Mouse (Mus musculus) B cell, adult 2 months (primary cell): Measurements from ENCODE around the gene Hs1bp3.

Source experiments
- DNase-seq, 2 experiments: peaks; one replicate each; pipeline ENCODE4 v3.0.0; 2022

The Hs1bp3 gene

DNA sequence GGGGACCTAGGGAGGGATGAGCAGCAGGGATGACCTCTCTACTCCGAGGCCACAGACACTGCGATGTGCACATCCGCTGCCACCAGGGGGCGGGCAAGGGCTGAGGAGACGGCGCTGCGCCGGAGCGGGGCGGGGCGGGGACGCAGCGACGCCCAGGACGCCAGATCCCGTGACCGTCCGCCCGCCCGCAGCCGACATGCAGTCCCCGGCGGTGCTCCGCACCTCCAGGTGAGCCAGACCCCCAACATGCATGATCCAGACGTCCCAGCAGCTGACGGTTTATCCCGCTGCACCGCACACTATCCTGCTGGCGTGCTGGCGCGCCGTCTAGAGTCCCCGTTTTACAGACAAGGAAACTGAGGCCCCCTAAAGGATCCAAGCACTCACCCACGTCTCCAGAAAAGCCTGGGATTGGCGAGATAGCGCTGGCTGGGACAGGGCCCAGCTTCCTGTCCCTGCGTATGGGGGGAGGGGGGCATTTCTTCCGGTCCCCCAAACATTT, at the start of gene Hs1bp3:
Gene Hs1bp3, plus strand, starts transcription at position 163 of the 502 bp plus-strand sequence.
- peak; percentile 93 for DNase-seq

DNA sequence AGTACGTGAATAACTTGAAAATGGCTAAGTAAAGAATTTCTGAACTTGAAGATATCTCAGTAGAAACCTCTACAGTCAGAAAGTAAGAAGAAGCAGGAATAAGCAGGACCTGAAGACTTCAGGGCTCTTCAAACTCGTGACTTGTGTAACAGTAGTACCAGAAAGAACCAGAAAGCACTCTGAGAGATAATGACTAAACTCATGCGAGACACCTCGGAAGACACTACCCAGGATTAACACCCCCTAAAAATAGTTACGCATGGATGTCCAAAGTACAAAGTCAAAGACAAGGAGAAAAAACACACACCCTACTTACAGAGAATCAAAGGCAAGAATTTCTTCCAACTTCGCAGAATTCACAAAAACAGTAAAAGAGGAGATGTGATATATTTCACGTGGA, 46.9 kb upstream of the Hs1bp3 start:
- no peak for DNase-seq

DNA sequence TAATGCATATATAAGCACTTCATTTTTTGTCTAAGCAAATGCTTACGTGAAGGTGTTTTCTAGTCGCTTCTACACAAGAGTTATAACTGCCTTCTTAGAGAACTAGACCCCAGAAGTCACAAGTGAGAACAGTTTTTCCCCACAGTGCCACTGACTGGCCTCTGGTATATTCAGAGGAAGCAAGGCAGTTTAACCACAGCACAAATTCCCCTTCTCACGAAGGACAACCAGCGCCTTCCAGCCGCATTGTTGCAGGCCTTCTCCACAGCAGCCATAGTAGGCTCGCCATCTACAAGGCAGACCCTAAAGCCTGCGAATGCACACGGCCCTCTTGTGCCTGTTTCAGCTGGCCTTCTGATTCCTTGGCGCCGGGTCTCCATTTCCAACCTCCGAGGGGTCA, 43.6 kb upstream of the Hs1bp3 start:
- no peak for DNase-seq

DNA sequence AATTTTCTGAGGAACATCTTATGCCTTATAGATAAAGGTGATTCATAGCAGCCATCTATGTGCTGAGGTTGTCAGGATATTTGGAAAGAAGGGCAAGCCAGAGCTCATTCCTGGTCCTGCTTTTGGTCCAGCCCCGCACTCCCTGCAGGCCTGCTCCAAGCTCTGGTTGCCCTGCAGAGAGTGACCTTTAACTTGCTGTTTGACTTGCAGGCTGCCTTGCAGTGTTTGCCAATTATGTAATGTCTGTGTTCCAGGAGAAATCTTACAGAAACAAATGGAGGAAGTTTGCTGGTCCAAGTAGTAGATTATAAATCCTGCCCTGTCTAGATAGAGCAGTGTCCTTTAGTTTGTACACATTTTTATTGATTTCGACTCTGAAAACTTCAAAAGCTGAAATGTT, 41.8 kb upstream of the Hs1bp3 start:
- DNase-seq = no peak

GRCm38 (mm10) chr12:8273471-8274171, 39.6 kb upstream of the Hs1bp3 start:
- DNase-seq = no peak

DNA sequence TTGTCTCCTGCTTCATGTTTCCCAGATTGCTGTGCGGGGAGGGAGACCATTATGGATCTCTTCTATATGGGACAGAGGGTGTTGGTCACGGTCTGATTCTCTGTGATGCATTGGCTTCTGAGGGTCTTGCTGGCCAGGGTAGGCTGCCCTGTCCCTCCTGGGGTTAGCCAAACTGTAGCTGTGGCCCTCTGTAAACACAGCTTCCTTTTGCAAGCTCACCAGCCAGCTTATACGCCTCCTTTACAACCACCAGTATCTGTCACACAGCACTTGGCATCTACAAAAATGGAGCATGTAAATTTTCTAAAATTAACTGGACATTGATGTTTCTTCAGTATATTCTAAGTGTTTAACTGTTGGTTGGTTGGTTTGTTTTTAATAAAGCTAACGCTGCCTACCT, 37.8 kb upstream of the Hs1bp3 start:
- DNase-seq = no peak

- DNase-seq = no peak
Measured at GRCm38 (mm10) chr12:8281225-8282017, 31.8 kb upstream of the Hs1bp3 start.

GRCm38 (mm10) chr12:8287970-8288369, 25.3 kb upstream of the Hs1bp3 start:
- DNase-seq = no peak

DNA sequence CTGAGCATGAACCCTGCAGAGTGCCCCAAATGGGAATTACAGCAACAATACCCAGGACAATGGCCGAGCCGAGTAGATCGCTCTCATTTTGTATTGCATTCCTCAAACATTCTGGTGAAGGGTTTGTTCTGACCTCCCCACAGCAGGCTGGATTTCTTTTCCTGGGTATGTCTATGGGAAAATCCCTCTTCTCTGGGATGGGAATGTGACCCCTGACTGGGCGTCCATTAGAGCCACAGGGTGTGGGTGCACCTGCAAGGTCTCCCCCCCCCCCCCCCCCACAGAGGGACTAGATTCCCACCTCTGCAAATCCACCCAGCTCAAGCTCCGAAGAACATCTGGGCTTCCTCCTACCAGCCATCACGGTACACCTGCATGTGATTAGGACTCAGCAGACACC, 24.1 kb upstream of the Hs1bp3 start:
- no peak for DNase-seq

DNA sequence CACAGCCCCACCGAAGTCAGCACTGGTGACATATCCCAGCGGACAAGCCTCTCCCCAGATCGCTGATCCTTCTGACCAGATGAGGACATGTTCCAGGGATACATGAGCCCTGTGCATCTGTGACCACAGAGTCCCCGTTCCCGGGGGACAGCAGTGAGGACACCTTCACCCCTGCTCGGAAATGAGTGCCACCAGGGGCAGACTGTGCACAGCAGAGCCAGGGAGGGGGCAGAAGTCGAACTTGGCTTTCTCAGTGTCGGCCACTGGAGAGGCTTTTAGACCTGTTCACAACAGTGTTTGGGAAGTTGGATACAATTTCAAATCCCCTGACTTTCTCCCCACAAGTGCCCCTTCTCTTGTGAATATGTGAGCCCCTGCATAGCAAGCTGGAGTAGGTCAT, 23.7 kb upstream of the Hs1bp3 start:
- no peak for DNase-seq

DNA sequence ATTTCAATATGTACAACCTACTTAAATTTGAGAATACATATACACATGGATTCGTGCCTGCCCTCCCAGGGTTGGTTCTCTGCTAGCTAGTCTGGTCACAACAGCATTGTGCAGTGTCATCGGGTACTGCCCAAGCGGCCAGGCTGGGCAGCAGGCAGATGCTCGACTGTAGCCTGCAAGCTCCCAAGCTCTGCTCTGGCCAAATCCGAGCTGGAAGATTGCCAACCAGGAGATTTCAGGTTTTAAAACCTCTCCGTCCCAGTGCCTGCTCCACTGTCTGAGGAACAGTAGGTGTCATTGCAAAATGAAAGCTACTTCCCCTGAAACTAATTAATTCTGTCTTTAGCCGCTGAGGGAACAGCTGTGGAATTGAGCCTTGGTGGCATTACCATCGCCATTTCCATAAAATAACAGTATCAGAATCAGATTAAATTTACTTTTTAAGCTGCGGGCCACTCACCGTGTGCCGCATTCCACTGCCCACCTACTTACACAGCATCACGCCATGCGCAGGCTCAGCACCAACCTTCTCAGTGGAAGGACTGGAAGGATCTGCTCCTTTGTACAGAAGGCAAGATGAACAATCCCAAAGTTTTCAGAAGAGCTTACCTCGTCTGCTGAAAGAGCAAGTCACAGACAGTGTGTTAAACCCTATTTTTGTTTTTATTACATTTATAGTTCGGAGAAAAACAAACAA, 21.9 kb upstream of the Hs1bp3 start:
- DNase-seq = no peak

- no peak for DNase-seq
Measured at GRCm38 (mm10) chr12:8295307-8295913, 17.8 kb upstream of the Hs1bp3 start.

- no peak for DNase-seq
Measured at GRCm38 (mm10) chr12:8296154-8296553, 17.1 kb upstream of the Hs1bp3 start.

DNA sequence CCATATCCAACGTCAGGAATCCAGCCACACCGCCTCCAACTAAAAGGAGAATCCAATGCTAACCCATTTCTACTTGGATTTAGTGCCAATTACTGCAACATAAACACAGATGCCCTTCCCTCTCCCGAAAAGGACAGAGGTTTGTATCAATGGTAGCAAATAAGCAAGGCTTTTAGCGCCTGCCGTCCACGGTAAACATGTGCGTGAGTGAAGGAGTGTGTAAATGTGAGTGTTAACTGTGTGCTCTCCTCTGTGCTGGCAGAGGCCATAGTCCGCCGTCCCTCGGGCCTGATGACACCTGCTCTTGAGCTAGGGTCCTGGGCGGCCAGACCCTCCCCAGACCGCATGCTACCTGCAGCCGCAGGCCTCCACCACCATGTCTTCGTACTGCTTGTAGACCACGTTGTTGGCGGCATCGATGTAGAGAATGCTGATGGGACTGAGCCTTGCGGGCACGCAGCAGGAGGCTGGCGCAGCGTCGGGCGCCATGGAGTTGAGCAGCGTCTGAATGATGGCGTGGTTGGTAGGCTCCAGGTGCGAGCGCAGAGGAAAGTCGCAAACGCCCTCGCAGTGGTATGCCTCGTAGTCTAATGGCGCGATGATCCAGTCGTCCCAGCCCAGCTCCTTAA, 15.5 kb upstream of the Hs1bp3 start:
- DNase-seq = no peak

DNA sequence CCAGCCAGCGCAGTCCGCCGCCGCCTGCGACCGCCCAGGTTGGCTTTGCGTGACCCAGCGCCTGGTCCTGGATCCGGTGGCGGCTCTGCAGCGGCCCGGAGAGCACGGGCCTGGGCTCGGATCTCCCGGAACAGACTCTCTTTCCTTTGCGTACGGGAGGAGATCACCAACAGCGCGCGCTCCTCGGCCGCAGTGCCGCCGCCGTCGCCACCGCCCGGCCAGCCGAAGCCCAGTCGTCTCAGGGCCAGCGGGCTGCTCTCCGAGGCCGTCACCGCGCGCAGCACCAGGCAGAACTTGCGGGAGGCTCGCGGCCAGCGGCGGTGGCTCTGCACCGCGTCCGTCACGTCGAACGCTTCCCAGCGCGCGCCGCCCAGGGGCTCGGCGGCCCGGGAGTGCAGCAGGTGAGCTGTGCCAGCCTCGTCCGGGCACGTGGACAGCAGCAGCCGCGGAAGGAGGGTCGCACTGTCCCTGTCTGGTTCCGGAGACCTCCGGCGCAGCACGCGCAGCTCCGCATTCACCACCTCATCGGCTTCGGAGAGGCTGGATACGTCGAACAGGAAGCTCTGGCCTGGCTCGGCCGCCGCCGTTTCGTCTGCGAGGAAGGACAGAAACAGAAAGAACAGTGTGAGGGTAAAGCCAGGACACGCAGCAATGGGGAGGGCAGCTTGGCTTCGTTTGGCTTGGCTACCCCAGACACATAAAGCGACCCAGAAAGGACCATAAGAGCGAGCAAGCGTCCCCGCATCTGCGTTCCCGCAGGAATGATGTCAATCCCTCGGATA, 14.7 kb upstream of the Hs1bp3 start:
- no peak for DNase-seq

DNA sequence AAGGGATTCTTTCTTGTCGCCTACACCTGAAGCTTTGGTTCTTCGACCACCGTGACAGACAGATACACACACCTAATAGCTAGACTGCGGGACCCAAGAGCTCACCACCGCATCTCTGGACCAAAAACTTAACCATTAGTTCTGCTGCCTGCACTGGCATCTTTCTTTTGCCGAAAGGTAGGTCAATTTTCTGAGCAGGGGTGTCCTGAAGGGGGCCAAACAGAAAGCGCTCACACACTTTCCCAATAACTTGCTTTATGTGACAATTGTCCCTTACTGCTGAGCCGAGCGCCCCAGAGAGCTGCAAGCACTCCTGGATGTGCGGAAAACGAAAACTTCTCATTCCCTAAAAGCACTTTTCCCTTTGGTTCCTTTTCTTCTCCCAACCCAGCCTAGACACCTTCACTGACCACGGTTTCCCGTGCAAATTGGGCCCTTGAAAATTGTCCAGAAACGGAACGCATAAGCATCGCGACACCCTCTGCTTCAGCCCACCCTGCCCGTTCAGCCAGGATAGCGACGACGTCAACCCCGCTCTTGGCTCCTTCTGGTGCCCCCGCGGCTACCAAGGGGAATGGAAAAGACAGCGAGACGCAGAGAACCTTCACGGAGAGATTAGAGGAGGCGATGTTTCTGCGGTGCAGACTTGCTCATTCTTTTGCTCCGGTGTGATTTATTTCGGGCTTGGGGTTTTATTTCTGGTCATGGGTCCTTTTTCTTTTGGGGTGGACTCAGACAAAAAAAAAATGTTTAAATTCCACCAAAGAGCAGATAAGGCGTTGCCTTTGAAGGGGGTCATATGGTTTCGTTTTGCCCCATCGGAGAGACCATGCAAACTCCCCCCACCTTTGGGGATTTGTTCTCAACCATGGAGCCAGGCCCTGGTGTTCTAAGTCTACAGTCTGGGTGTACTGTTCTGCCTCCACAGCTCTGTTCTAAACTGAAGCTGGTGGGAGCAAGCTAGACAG, 13.8 kb upstream of the Hs1bp3 start:
- DNase-seq = no peak

DNA sequence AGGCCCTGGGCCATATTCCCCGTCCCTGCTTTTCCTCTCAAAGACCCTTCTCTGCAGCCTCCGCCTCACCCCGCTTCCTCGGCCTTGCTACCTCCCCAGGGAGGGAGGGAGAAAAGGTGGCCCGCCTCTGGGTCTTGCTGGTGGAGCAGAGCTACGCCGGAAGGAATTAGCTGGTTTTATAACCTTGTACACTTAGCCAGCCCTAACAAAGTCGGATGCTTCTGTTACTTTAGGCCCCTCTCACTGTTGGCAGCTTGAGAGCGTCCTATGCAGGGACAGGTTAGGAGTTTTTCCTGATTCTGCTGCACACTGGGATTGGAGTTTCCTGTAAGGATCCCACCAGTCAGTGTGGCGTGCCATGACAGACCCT, 13.1 kb upstream of the Hs1bp3 start:
- DNase-seq = no peak

GRCm38 (mm10) chr12:8300521-8300920, 12.7 kb upstream of the Hs1bp3 start:
- DNase-seq = no peak

DNA sequence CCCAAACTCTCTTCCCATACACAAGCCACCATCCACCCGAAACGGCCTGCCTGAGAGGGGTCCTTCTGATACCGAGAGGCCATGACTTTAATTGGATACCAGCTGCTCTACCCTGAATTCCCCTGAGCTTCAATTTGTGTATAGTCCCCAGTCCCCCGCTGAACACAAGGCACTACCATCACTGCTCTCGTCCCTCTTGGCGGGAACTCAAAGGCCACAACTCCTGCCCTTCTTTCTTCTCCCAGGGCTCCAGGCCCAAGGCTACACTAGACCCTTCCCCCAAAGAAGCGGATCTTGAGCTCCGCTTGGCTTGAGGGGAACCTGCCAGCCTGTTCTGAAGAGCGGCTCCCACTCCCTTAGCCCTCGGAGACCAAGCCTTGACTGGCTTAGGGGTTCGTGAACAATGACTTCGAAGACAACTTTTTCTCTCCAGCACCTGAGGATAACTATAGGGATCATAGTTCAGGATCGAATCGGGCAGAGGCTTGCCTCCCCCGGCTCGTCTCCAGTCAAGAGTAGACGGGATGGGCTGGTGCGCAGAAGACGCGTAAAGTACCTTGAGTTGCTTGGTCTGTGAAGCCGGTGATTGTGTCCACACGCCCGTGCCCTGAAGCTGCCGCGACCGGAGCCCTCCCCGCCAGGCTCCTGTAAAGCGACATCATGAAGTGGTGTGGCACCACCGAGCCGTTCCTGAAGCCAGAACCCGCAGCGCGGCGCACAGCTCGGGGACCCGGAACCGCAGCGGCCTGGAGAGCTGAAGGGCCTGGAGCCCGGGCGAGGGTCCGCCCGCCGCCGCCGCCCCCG, 12.0 kb upstream of the Hs1bp3 start:
- no peak for DNase-seq
